Comparison of ENCODE assay signal across 8 mouse cellular contexts in the genomic region with DNA sequence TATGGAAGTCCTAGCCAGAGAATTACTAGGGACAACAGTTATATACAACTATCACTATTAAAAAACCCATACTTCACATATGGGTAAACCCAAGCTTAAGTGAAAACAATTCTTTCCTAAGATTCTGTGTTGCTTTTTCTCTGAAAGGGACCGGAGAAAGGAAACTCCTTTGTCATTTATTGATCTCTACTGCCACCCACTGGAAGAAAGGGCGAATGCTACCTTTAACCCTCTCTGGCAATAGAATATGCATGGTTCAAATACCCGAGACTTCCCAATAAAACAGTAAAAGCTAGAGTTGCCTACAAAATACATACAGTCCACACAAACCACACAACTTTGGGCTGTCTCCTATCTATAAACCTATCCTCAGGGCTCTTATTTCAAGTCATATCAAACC. TPM values are rescaled to one million over a fixed set of nuclear protein-coding genes. Genes with fewer than 3 reads are reported as not detected.
A peak's percentile ranks its signal among the peaks of the same experiment; 100 is the strongest.
DNase-seq lines count a peak whose midpoint lies in the region; ATAC-seq and TF ChIP-seq lines count a peak whose summit lies in the region.

No protein-coding gene starts in this region.

- H3K4me2 ChIP-seq in liver, embryonic 14.5 days (ENCODE audit: low read depth), result no peak overlapping the region
- H3K4me2 ChIP-seq in neural tube, embryonic 15.5 days, result no peak overlapping the region

- WGBS in liver, embryonic 14.5 days (ENCODE audit: insufficient replicate concordance), result 9% methylated on average over 3 of the region's 3 CpGs
- WGBS in neural tube, embryonic 15.5 days, result 11% methylated on average over 3 of the region's 3 CpGs

- no peak overlapping the region for H3K9ac ChIP-seq in liver, embryonic 14.5 days (replicated peaks)
- H3K9ac ChIP-seq in neural tube, embryonic 15.5 days (replicated peaks), result no peak overlapping the region

- DNase-seq in R1 (ENCODE audit: low read depth, low spot score), result peak; percentile 32
- peak; percentile 32 to 71 for DNase-seq in cerebellum, postnatal 25 days
- DNase-seq in gastrocnemius, postnatal 14 days, result peak; percentile 7
- DNase-seq in kidney, postnatal 36 days, result peak; percentile 47 to 68
- DNase-seq in liver, embryonic 14.5 days (ENCODE audit: low read depth in 3 of 3, low spot score in 3 of 3), result peak in 2 of 3 experiments; percentile 23 to 30
- DNase-seq in ovary, adult 18-20 months (ENCODE audit: low spot score), result no peak

- intact Hi-C loops in gastrocnemius, postnatal 14 days (cut with DNase I; ENCODE audit: low total_unique reads), result no loop called here

- peak; percentile 41 for TF ChIP-seq CTCF in E14TG2a.4 (conservative IDR thresholded peaks at IDR 0.05; ENCODE audit: low read length)
- TF ChIP-seq CTCF in liver, embryonic 14.5 days (IDR thresholded peaks at IDR 0.05; ENCODE audit: low read depth), result peak; percentile 51; the same call in 1 of the 2 replicates

- peak; percentile 48; the same call in 1 of the 2 replicates for ATAC-seq in liver, embryonic 14.5 days (ENCODE audit: insufficient read depth)
- ATAC-seq in neural tube, embryonic 15.5 days (ENCODE audit: low FRiP score), result peak; percentile 63; the same call in 1 of the 2 replicates

- H3K27me3 ChIP-seq in E14TG2a.4 (ENCODE audit: insufficient read depth, low read length), result no peaks in the 10 kb centered on the region
- H3K27me3 ChIP-seq in liver, embryonic 14.5 days (ENCODE audit: control insufficient read depth, insufficient read depth, low read length), result no peaks in the 10 kb centered on the region; the same call in 1 of the 2 replicates
- H3K27me3 ChIP-seq in neural tube, embryonic 15.5 days (replicated peaks), result no peaks in the 10 kb centered on the region; the same call in 1 of the 2 replicates

- H3K9me3 ChIP-seq in E14TG2a.4 (ENCODE audit: low read length), result no peaks in the 10 kb centered on the region
- H3K9me3 ChIP-seq in liver, embryonic 14.5 days (ENCODE audit: control insufficient read depth, low read length), result no peaks in the 10 kb centered on the region
- no peaks in the 10 kb centered on the region for H3K9me3 ChIP-seq in neural tube, embryonic 15.5 days (replicated peaks)

- no peak overlapping the region for H3K4me3 ChIP-seq in E14TG2a.4 (replicated peaks; ENCODE audit: low read length)
- H3K4me3 ChIP-seq in liver, embryonic 14.5 days (ENCODE audit: insufficient read depth in 1 of 2, low read depth in 2 of 2, low read length in 2 of 2), result no peak overlapping the region
- H3K4me3 ChIP-seq in neural tube, embryonic 15.5 days (replicated peaks), result no peak overlapping the region

- no peak overlapping the region for H3K27ac ChIP-seq in liver, embryonic 14.5 days
- no peak overlapping the region for H3K27ac ChIP-seq in neural tube, embryonic 15.5 days (replicated peaks)

- H3K4me1 ChIP-seq in E14TG2a.4 (replicated peaks; ENCODE audit: low read depth, low read length), result no peaks in the 10 kb centered on the region
- H3K4me1 ChIP-seq in liver, embryonic 14.5 days (replicated peaks; ENCODE audit: control insufficient read depth in 2 of 2, insufficient read depth in 2 of 2, low read length in 1 of 2), result no peaks in the 10 kb centered on the region
- no peaks in the 10 kb centered on the region for H3K4me1 ChIP-seq in neural tube, embryonic 15.5 days

- 0 out of 2 replicates have a peak, but pooled peaks have one; percentile 9 for TF ChIP-seq EP300 in liver, embryonic 14.5 days (IDR thresholded peaks at IDR 0.05; ENCODE audit: low read depth)

- H3K36me3 ChIP-seq in E14TG2a.4 (ENCODE audit: insufficient read depth, low read length), result no peaks in the 10 kb centered on the region
- no peaks in the 10 kb centered on the region for H3K36me3 ChIP-seq in liver, embryonic 14.5 days (replicated peaks; ENCODE audit: control insufficient read depth, insufficient read depth, low read depth)
- H3K36me3 ChIP-seq in neural tube, embryonic 15.5 days, result no peaks in the 10 kb centered on the region

RNA-seq across cellular contexts. Expression of a gene that starts 40.6 kb away (rescaled TPM):
- under 1 TPM; 0.62 to 0.74 TPM for total RNA-seq in gastrocnemius, postnatal 14 days (2021)
- 0.01 TPM in 1 of 2 replicates, not detected in the other for polyA plus RNA-seq in liver, embryonic 14.5 days (2012; rRNA removed)
- not detected in 2 replicates for polyA plus RNA-seq in liver, embryonic 14.5 days (2014; fragmentation: Nextera tagmentation; extraction: Ambion mirVana)
- 0.10 and 3.2 TPM in 2 replicates for polyA plus RNA-seq in neural tube, embryonic 15.5 days (2015; fragmentation: Nextera tagmentation; extraction: Ambion mirVana)
